Mouse (Mus musculus) heart, adult 2 months (tissue): ENCODE data around the gene Rab1a. TPM values are rescaled to one million over a fixed set of nuclear protein-coding genes. Genes with fewer than 3 reads are reported as not detected.
"Not testable (repeated sequence)": the region's sequence is repeated elsewhere in the genome, so short reads cannot be mapped to it uniquely, and the experiment has no call there.

Experiments
- DNase-seq, 2 experiments: peaks; one replicate each; pipeline ENCODE4 v3.0.0; 2021
- H3K27ac ChIP-seq: fragments of 200-600 bp; 2 replicates; pipeline ENCODE4 v1.8.1; 2022
- H3K27me3 ChIP-seq: fragments of 200-500 bp; 2 replicates; pipeline ENCODE4 v1.6.1; 2012; ENCODE audit warnings: mild to moderate bottlenecking, low read length, inconsistent platforms, mixed read lengths; ENCODE audit not compliant: control insufficient read depth, insufficient read depth
- H3K36me3 ChIP-seq: fragments of 200-500 bp; 2 replicates; pipeline ENCODE4 v1.6.1; 2012; ENCODE audit warnings: low read length, inconsistent platforms; ENCODE audit not compliant: control insufficient read depth, insufficient read depth
- H3K4me1 ChIP-seq: fragments of 200-500 bp; 2 replicates; pipeline ENCODE4 v1.6.1; 2011; ENCODE audit warnings: low read length; ENCODE audit not compliant: control insufficient read depth, insufficient read depth
- H3K4me3 ChIP-seq: fragments of 200-600 bp; 2 replicates; pipeline ENCODE4 v1.8.1; 2022
- H3K79me2 ChIP-seq: fragments of 200-500 bp; replicated peaks from 2 replicates; pipeline ENCODE4 v1.6.1; 2012; ENCODE audit warnings: mild to moderate bottlenecking, inconsistent platforms, low read length, moderate library complexity, mixed read lengths; ENCODE audit not compliant: control insufficient read depth, insufficient read depth
- H3K9ac ChIP-seq: fragments of 200-500 bp; 2 replicates; pipeline ENCODE4 v1.6.1; 2012; ENCODE audit warnings: low read depth, mild to moderate bottlenecking, control low read depth, inconsistent platforms, low read length, mixed read lengths
- CTCF ChIP-seq: fragments of 200-600 bp; IDR thresholded peaks from 2 replicates; pipeline ENCODE4 v1.8.1; 2022; ENCODE audit warnings: antibody characterized with exemption, mild to moderate bottlenecking, moderate library complexity
- EP300 ChIP-seq: fragments of 200-500 bp; IDR thresholded peaks from 2 replicates; pipeline ENCODE4 v1.6.1; 2011; ENCODE audit warnings: low read depth, low read length, control low read depth; ENCODE audit not compliant: insufficient read depth
- POLR2A ChIP-seq: fragments of 200-500 bp; IDR thresholded peaks from 2 replicates; pipeline ENCODE4 v1.6.1; 2011; ENCODE audit warnings: mild to moderate bottlenecking, low read depth, low read length, control low read depth; ENCODE audit not compliant: insufficient read depth
- WGBS: fragments of 180-500 bp; shearing (Covaris S2); methylation state at CpG from one replicate; pipeline ENCODE4 v1.1.7; 2018; 5-methylcytosine and 5-hydroxymethylcytosine counted together
- intact Hi-C: fragments of 180-260 bp; cut with DNase I; formaldehyde crosslinking; loops from one replicate; pipeline ENCODE4 v1.15.1; 2025
- polyA plus RNA-seq: library from polyadenylated mRNA; depleted of rRNA; stranded (reverse); fragments of >200 nt; gene quantifications from 2 replicates; pipeline ENCODE4 v1.2.3, GENCODE M21; 2012
- total RNA-seq, 2 experiments: library from RNA; stranded (reverse); gene quantifications; 2 replicates each; pipeline ENCODE4 v1.2.3; 2021

Gene Rab1a
- total and polyA plus RNA-seq, 3 experiments = 52.8 to 131 (median 119) TPM

DNA sequence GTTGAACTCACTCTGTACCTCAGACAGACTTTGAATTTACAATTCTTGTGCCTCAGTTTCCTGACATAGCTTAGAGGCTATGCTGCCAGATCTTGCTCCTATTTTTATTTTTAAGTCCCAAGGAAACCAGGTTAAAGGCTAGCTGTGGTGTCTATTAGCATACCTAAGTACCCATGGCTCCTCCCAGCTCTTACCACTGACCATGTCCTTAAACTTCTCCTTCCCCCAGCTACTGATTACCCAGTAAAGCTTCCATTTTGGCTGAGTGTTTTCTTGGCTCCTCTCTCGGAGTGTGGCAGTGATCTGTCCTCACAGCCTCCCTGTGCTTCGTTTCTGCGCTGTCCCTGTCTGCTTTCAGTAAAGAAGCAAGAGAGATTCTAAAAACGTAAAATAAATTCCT is 35.2 kb upstream of the Rab1a start:
- H3K36me3 ChIP-seq = no peaks in the 10 kb centered on the region
- no peak overlapping the region for H3K9ac ChIP-seq
- TF ChIP-seq POLR2A (no peak), EP300 (no peak), CTCF (no peak)
- H3K27me3 ChIP-seq = no peaks in the 10 kb centered on the region
- no peak overlapping the region for H3K27ac ChIP-seq
- DNase-seq = no peak
- 75% methylated on average over 4 of the region's 4 CpGs for WGBS
- no peak overlapping the region for H3K4me3 ChIP-seq
- intact Hi-C loops = no loop called here
- H3K79me2 ChIP-seq = no peaks in the 10 kb centered on the region
- no peaks in the 10 kb centered on the region for H3K4me1 ChIP-seq

DNA sequence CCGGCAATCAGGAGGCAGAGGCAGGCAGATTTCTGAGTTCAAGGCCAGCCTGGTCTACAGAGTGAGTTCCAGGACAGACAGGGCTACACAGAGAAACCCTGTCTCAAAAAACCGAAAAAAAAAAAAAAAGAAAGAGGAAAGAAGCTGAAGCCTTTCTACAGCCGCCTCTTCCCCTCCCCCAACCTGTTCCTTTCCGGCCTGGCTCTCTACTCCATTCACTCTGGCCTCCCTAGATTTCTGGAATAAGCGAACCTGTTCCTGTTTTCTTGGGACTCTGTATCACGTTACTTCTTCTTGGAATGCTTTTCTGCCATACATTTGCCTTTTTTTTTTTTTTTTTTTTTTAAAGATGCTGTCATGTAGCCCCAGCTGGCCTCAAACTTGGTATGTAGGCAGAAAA is 34.8 kb upstream of the Rab1a start:
- not testable (repeated sequence) for H3K36me3 ChIP-seq, H3K4me1 ChIP-seq

DNA sequence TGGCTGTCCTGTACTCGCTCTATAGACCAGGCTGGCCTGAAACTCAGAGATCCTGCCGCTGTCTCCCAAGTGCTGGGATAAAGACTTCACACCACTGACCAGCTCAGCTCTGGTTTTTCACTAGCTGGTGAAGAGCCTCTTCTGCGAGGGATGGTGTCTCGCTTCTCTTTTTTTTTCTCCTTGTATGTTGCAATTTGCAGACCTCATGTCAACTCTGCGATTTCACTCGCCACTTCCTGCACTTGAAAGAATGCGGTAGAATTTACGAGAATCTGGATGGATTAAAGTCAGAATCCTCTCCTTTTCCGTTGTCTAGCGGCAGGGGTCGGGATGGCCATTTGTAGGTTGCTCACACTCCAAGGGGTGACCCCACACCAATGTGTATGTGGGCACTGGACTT is 32.3 kb upstream of the Rab1a start:
- no peak overlapping the region for H3K9ac ChIP-seq
- H3K36me3 ChIP-seq = no peaks in the 10 kb centered on the region
- WGBS = 85% methylated on average over 11 of the region's 11 CpGs
- H3K79me2 ChIP-seq = no peaks in the 10 kb centered on the region
- H3K4me3 ChIP-seq = no peak overlapping the region
- DNase-seq = peak in 1 of 2 experiments; percentile 19
- intact Hi-C loops = no loop called here
- no peaks in the 10 kb centered on the region for H3K27me3 ChIP-seq
- no peaks in the 10 kb centered on the region for H3K4me1 ChIP-seq
- TF ChIP-seq CTCF = no peak
- no peak for TF ChIP-seq POLR2A
- TF ChIP-seq EP300 = no peak
- no peak overlapping the region for H3K27ac ChIP-seq

More for the DNA sequence above, 34.8 kb upstream of the Rab1a start:
- H3K27me3 ChIP-seq, intact Hi-C loops, H3K4me3 ChIP-seq, DNase-seq, H3K27ac ChIP-seq, H3K79me2 ChIP-seq, H3K9ac ChIP-seq: not testable (repeated sequence)
- 70% methylated on average over 6 of the region's 6 CpGs for whole genome bisulfite sequencing

DNA sequence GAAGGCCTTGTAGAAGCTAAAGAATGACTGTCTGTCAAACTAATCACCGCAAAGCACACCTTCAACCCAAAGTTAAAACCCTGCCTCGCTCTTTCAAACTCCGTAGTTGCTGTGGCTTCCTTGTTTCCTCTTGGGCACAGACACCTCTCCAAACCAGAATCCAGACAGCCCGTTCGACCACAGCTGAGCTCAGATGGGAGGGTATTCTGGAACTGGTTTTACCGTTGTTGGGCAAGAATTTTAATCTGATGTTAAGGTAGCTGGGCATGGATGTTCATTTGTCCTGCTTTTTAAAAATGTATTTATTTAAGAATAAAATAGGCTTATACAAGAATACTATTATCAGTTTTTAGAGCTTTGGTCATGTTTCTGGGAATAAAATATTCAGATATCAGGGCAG is 14.0 kb upstream of the Rab1a start:
- intact Hi-C loops = no loop called here
- no peaks in the 10 kb centered on the region for H3K79me2 ChIP-seq
- H3K36me3 ChIP-seq = no peaks in the 10 kb centered on the region
- no peak for DNase-seq
- no peak overlapping the region for H3K4me3 ChIP-seq
- no peak overlapping the region for H3K9ac ChIP-seq
- TF ChIP-seq POLR2A = no peak
- TF ChIP-seq CTCF = no peak
- no peak for TF ChIP-seq EP300
- WGBS = 87% methylated on average over 6 of the region's 6 CpGs
- no peak overlapping the region for H3K27ac ChIP-seq
- H3K4me1 ChIP-seq = no peaks in the 10 kb centered on the region
- no peaks in the 10 kb centered on the region for H3K27me3 ChIP-seq

DNA sequence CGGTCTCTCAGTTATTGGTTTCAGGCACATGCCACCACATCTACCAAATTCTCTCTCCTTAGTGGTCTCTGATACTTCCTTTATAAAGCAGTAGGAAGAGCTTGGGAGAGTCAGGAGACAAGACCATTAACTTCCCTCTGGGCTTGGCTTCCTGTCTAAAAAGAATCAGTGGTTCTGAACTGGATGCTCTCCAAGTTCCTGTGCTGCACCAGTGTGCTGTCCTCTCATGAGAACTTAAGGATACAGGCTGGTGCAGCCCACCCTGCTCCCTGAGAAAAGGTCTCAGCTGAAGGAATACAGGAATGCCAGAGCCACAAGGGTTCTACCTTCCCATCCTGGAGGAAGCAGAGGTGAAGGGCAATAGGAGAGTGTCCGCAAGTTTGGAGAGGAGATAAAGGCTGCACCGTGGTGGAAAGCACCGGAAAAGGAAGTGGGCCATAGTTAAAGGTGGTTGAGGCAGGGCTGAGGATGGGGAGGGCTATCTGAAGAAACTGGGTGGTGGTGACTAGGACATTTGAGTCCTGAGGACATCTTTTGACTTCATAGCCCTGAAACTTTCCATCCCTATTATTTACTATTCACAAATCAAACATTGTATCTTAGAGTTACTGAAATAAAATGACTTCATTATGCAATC is 8.0 kb upstream of the Rab1a start:
- H3K36me3 ChIP-seq = no peaks in the 10 kb centered on the region
- no peaks in the 10 kb centered on the region for H3K79me2 ChIP-seq
- intact Hi-C loops = no loop called here
- 55% methylated on average over 4 of the region's 4 CpGs for WGBS
- TF ChIP-seq CTCF (no peak), POLR2A (no peak), EP300 (no peak)
- H3K27ac ChIP-seq = peak overlapping the region; percentile 65
- no peak overlapping the region for H3K9ac ChIP-seq
- H3K4me3 ChIP-seq = no peak overlapping the region
- H3K27me3 ChIP-seq = no peaks in the 10 kb centered on the region
- peaks cover 5% of the 10 kb centered on the region for H3K4me1 ChIP-seq
- DNase-seq = peak; percentile 39 to 45

DNA sequence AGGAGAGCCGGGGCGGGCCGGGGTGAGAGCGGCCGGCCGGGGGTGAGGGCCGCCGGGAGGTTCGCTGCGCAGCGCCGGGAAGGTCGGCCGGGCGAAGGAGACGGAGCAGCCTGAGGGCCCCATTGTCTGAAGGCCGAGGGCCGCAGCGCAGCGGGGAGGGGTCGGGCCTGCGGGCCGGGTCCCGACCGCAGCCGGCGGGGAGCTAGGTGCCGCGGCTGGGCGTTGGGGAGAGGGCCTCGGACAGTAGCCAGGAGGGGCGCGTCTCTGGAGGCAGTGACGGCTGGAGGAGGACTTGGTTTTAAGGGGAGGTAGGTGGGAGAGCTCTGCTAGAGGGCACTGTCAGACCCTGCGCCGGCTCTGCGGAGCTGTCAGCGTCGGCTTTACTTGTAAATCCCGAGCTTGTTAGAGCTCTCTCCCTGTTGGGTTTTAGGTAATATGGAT is 449 bp downstream of the Rab1a start:
- peak overlapping the region; percentile 80 for H3K4me3 ChIP-seq
- peaks cover 13% of the 10 kb centered on the region for H3K79me2 ChIP-seq
- H3K4me1 ChIP-seq = peaks cover 16% of the 10 kb centered on the region
- peak overlapping the region; percentile 96 for H3K9ac ChIP-seq
- peak overlapping the region; percentile 95 for H3K27ac ChIP-seq
- intact Hi-C loops = loop anchor here (2.0 to 10.0 kb wide), 6 partner anchors 47 to 431 kb away; partner anchors contain the start of genes Actr2, Cep68, Sertad2 and Slc1a4
- WGBS = under 1% methylated on average over 40 of the region's 40 CpGs
- TF ChIP-seq EP300 (no peak), POLR2A (0 out of 2 replicates have a peak, but pooled peaks have one; percentile 19), CTCF (no peak)
- H3K27me3 ChIP-seq = no peaks in the 10 kb centered on the region
- H3K36me3 ChIP-seq = peaks cover 33% of the 10 kb centered on the region
- DNase-seq = peak in 1 of 2 experiments; percentile 78
